Mouse (Mus musculus): Measurements from ENCODE around the gene Fam227a. TPM values are rescaled to one million over a fixed set of nuclear protein-coding genes. Genes with fewer than 3 reads are reported as not detected.
A peak's percentile ranks its signal among the peaks of the same experiment; 100 is the strongest.

The Fam227a gene
- polyA plus RNA-seq, 1 experiment, result 2.2 TPM

DNA sequence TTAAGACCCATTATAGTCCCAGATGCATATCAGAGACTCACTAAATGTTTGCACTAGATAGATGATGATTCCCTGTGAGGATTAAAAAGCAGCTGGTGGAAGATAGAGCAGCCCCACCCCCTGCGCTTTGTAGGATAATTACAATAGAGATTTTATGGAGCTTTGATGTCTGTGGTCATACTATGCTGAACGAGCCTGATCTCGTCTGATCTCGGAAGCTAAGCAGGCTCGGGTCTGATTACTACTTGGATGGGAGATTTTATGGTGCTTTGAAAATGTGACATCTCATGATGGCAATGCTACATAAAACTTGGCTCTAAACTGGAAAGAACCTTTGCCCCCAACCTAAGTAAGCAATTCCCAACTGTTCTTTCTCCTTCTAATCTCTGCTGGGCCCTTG is 33.6 kb upstream of the Fam227a start:
- no peak overlapping the region for H3K4me3 ChIP-seq (ENCODE audit: insufficient read depth, low read length)

GRCm38 (mm10) chr15:79691023-79691508 is 32.3 kb upstream of the Fam227a start:
- H3K4me3 ChIP-seq (ENCODE audit: insufficient read depth, low read length), result peak overlapping the region; percentile 84
- no peaks in the 10 kb centered on the region; the same call in none of the 2 replicates for H3K4me1 ChIP-seq (ENCODE audit: control insufficient read depth, insufficient read depth, low read length)
- H3K27ac ChIP-seq (ENCODE audit: insufficient read depth, low read length), result no peak overlapping the region
- TF ChIP-seq POLR2A (IDR thresholded peaks at IDR 0.05; ENCODE audit: low read depth, low read length) (no peak), CTCF (IDR thresholded peaks at IDR 0.05; ENCODE audit: borderline replicate concordance, insufficient read depth, low read length) (no peak)

More for the DNA sequence above, 33.6 kb upstream of the Fam227a start:
- H3K27ac ChIP-seq (ENCODE audit: insufficient read depth, low read length), result no peak overlapping the region
- TF ChIP-seq CTCF (IDR thresholded peaks at IDR 0.05; ENCODE audit: borderline replicate concordance, insufficient read depth, low read length), result no peak
- no peak for TF ChIP-seq POLR2A (IDR thresholded peaks at IDR 0.05; ENCODE audit: low read depth, low read length)
- H3K4me1 ChIP-seq (ENCODE audit: control insufficient read depth, insufficient read depth, low read length), result no peaks in the 10 kb centered on the region; the same call in none of the 2 replicates

DNA sequence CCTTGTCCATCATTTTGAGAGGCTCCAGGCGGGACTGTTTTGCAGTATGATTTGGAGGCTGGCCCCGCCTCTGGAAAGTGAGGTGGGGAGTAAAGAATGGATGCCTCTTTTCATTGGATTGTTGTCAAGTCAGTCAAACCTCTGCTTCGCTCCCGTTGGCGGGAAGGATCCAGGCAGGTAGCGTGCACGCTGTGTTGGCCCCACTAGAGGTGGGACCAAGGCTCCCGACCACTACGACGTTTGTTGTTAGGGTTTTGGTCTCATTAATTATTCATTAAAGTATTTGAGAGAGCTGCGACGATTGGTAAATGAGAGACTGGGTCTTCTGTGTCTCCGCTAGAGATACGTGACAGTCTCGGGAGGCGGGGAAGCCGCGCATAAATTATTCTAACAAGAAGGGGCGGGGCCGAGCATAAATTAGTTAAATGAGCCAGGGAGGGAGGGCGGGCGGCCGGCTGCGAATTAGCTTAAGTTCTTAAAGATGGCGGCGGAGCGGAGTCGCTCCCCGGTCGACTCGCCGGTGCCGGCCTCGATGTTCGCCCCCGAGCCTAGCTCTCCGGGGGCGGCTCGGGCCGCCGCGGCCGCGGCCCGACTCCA is 31.8 kb upstream of the Fam227a start, which contains the start of gene Gtpbp1:
Gene Gtpbp1 (plus strand): TSS at position 420 of the 597 bp plus-strand sequence.
- Histone ChIP-seq H3K4me3 (ENCODE audit: insufficient read depth, low read length) (peak within 1 kb of the TSS; percentile 84), H3K4me1 (ENCODE audit: control insufficient read depth, insufficient read depth, low read length) (no peaks in the 10 kb centered on the region; the same call in none of the 2 replicates), H3K27ac (ENCODE audit: insufficient read depth, low read length) (no peak within 1 kb of the TSS)
- no peak for TF ChIP-seq CTCF (IDR thresholded peaks at IDR 0.05; ENCODE audit: borderline replicate concordance, insufficient read depth, low read length)
- peak; percentile 60 for TF ChIP-seq POLR2A (IDR thresholded peaks at IDR 0.05; ENCODE audit: low read depth, low read length)

- TF ChIP-seq POLR2A (IDR thresholded peaks at IDR 0.05; ENCODE audit: low read depth, low read length) (0 out of 2 replicates have a peak, but pooled peaks have one; percentile 19), CTCF (IDR thresholded peaks at IDR 0.05; ENCODE audit: borderline replicate concordance, insufficient read depth, low read length) (no peak)
- no peak overlapping the region for H3K27ac ChIP-seq (ENCODE audit: insufficient read depth, low read length)
- peak overlapping the region; percentile 40 for H3K4me3 ChIP-seq (ENCODE audit: insufficient read depth, low read length)
- no peaks in the 10 kb centered on the region; the same call in none of the 2 replicates for H3K4me1 ChIP-seq (ENCODE audit: control insufficient read depth, insufficient read depth, low read length)
These were observed 31.1 kb upstream of the Fam227a start for GRCm38 (mm10) chr15:79689662-79690425.

GRCm38 (mm10) chr15:79688268-79688956 is 29.7 kb upstream of the Fam227a start:
- Histone ChIP-seq H3K4me1 (ENCODE audit: control insufficient read depth, insufficient read depth, low read length) (peaks cover 6% of the 10 kb centered on the region), H3K4me3 (ENCODE audit: insufficient read depth, low read length) (peak overlapping the region; percentile 73), H3K27ac (ENCODE audit: insufficient read depth, low read length) (peak overlapping the region; percentile 77)
- TF ChIP-seq POLR2A (IDR thresholded peaks at IDR 0.05; ENCODE audit: low read depth, low read length) (no peak), CTCF (IDR thresholded peaks at IDR 0.05; ENCODE audit: borderline replicate concordance, insufficient read depth, low read length) (no peak)

DNA sequence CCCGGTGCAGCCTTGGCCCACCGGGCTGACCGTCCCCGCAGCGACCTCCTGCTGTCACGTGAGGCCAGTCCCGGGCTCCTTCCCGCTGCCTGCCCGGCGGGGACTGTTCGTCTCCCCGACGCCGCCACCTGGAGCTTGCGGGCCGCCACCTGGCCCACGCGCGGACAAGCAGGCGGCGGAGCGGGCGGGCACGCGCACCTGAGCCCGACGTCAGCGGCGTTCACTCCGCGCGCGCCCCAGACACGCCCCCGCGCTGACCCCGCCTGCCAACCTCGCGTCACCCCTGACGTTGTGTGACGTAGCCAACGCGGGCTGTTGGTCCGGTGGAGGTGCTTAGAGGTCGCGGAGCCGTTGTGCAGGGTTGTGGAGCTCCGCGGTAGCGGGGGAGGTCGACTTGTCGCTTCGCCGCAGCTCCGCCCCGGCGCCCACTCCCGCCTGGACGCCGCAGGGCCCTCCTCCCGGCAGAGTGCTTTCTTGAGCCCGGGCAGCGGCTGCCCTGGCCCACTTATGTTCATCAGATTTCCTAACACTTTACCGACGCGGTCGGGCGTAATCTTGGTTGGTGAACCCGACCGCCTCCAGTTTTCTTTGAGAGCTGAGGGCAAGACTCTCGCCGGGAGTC is 29.0 kb upstream of the Fam227a start, which contains the start of gene Josd1:
Gene Josd1 (minus strand): TSS at position 274 of the 622 bp plus-strand sequence.
- Histone ChIP-seq H3K4me1 (ENCODE audit: control insufficient read depth, insufficient read depth, low read length) (peaks cover 6% of the 10 kb centered on the region), H3K4me3 (ENCODE audit: insufficient read depth, low read length) (peak within 1 kb of the TSS; percentile 73)

GRCm38 (mm10) chr15:79687175-79687574 is 28.4 kb upstream of the Fam227a start:
- no peak for TF ChIP-seq CTCF (IDR thresholded peaks at IDR 0.05; ENCODE audit: borderline replicate concordance, insufficient read depth, low read length)
- TF ChIP-seq POLR2A (IDR thresholded peaks at IDR 0.05; ENCODE audit: low read depth, low read length), result peak; percentile 40; the same call in 1 of the 2 replicates
- Histone ChIP-seq H3K4me1 (ENCODE audit: control insufficient read depth, insufficient read depth, low read length) (peaks cover 6% of the 10 kb centered on the region), H3K27ac (ENCODE audit: insufficient read depth, low read length) (peak overlapping the region; percentile 77)

More for the DNA sequence above, 29.0 kb upstream of the Fam227a start, which contains the start of gene Josd1:
- TF ChIP-seq CTCF (IDR thresholded peaks at IDR 0.05; ENCODE audit: borderline replicate concordance, insufficient read depth, low read length), result no peak
- peak; percentile 87 for TF ChIP-seq POLR2A (IDR thresholded peaks at IDR 0.05; ENCODE audit: low read depth, low read length)
- peak within 1 kb of the TSS; percentile 77 for H3K27ac ChIP-seq (ENCODE audit: insufficient read depth, low read length)

DNA sequence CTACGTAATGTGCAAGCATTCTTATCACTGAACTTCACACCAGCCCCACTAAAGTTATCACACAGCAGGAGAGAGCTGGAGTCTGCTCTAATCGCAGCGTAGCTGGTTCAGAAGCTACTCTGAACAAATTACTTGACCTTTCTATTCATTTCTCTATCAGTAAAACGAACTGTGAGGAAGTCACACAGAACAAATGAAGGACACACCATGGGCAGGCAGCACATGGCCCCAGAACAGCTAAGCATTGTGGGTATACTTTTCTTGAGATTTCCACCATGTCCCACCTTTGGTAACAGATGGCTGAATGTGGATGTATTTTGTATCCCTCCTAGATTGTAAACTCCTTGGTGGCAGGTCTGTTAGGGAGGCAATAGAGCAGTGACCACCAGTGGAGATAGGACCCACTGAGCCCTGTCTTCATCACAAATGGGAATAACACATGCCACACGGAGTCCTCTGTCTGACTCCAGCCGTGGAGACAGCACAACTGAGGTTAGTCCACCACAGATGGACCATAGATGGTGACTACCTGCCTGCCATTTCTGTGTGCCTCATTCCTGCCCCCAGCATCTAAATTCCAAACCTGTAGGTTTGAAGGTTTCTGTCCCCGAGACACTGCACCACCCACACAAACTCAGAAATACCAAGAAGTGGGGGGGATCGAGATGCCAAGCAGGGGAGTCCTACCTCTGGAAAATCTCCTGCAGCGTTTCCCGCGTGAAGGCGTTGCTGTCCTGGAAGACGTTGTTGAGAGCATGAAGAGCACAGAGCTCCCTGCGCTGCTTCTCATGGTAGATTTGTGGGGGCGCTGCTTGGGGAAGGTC is 27.5 kb upstream of the Fam227a start:
- no peak overlapping the region for H3K27ac ChIP-seq (ENCODE audit: insufficient read depth, low read length)

More at GRCm38 (mm10) chr15:79687175-79687574, 28.4 kb upstream of the Fam227a start:
- H3K4me3 ChIP-seq (ENCODE audit: insufficient read depth, low read length), result peak overlapping the region; percentile 73

More for the DNA sequence above, 27.5 kb upstream of the Fam227a start:
- Histone ChIP-seq H3K4me1 (ENCODE audit: control insufficient read depth, insufficient read depth, low read length) (peaks cover 6% of the 10 kb centered on the region), H3K4me3 (ENCODE audit: insufficient read depth, low read length) (peak overlapping the region; percentile 73)
- TF ChIP-seq POLR2A (IDR thresholded peaks at IDR 0.05; ENCODE audit: low read depth, low read length), result no peak
- TF ChIP-seq CTCF (IDR thresholded peaks at IDR 0.05; ENCODE audit: borderline replicate concordance, insufficient read depth, low read length), result no peak

Data from embryonic fibroblast, embryonic 13.5 days (primary cell).